8 mouse cellular contexts compared by ENCODE assay signal in genomic region chr14:75863549-75864409, GRCm38 (mm10). TPM values are rescaled to one million over a fixed set of nuclear protein-coding genes. Genes with fewer than 3 reads are reported as not detected.
DNase-seq lines count a peak whose midpoint lies in the region; TF ChIP-seq lines count a peak whose summit lies in the region.

No protein-coding gene starts in this region.

- DNase-seq in adrenal gland, adult 18-20 months (ENCODE audit: low spot score in 2 of 2): peak; percentile 47 to 51
- peak; percentile 55 for DNase-seq in forebrain, embryonic 10.5 days (ENCODE audit: extremely low spot score, low spot score)
- DNase-seq in heart, postnatal 10 days: peak; percentile 84
- DNase-seq in kidney, postnatal 4 days: peak; percentile 82 to 91
- DNase-seq in mesoderm, embryonic 11.5 days (ENCODE audit: low read depth, low spot score): peak; percentile 91
- peak; percentile 78 for DNase-seq in testis, postnatal 14 days (ENCODE audit: low spot score)
- no peak for DNase-seq in thymus, adult 2 months
- DNase-seq in frontal cortex, postnatal 14 days (ENCODE audit: low spot score in 2 of 2): no peak

- no peak for TF ChIP-seq CTCF in thymus, adult 2 months (IDR thresholded peaks at IDR 0.05; ENCODE audit: borderline replicate concordance, control insufficient read depth, extremely low read depth, insufficient read depth, low read length, poor library complexity)

- H3K36me3 ChIP-seq in forebrain, embryonic 10.5 days (replicated peaks): no peaks in the 10 kb centered on the region
- no peaks in the 10 kb centered on the region for H3K36me3 ChIP-seq in thymus, adult 2 months (ENCODE audit: control insufficient read depth, insufficient read depth, low read length)

- 15% methylated on average over 7 of the region's 7 CpGs for WGBS in forebrain, embryonic 10.5 days
- 29% methylated on average over 7 of the region's 7 CpGs for WGBS in thymus, adult 2 months

- 0 out of 2 replicates have a peak, but pooled peaks cover 4% of the 10 kb centered on the region for H3K9me3 ChIP-seq in forebrain, embryonic 10.5 days

- H3K4me3 ChIP-seq in forebrain, embryonic 10.5 days: no peak overlapping the region
- no peak overlapping the region for H3K4me3 ChIP-seq in thymus, adult 2 months (ENCODE audit: control insufficient read depth, insufficient read depth, low read length)

- no peaks in the 10 kb centered on the region; the same call in 1 of the 2 replicates for H3K27me3 ChIP-seq in forebrain, embryonic 10.5 days (ENCODE audit: poor library complexity, severe bottlenecking)
- H3K27me3 ChIP-seq in thymus, adult 2 months (ENCODE audit: control insufficient read depth, insufficient read depth, low read length): no peaks in the 10 kb centered on the region

- peak overlapping the region; percentile 74 for H3K27ac ChIP-seq in forebrain, embryonic 10.5 days
- no peak overlapping the region for H3K27ac ChIP-seq in thymus, adult 2 months (ENCODE audit: control insufficient read depth, insufficient read depth, low read length)

- intact Hi-C loops in heart, postnatal 10 days (cut with DNase I): no loop called here

- no peak for TF ChIP-seq POLR2A in thymus, adult 2 months (IDR thresholded peaks at IDR 0.05; ENCODE audit: control insufficient read depth, extremely low read depth, insufficient read depth, low read length, poor library complexity)

- H3K4me1 ChIP-seq in forebrain, embryonic 10.5 days: peaks cover 18% of the 10 kb centered on the region
- H3K4me1 ChIP-seq in thymus, adult 2 months (replicated peaks; ENCODE audit: control insufficient read depth, insufficient read depth, low read length): peaks cover 2% of the 10 kb centered on the region; the same call in 1 of the 2 replicates

RNA-seq across cellular contexts. Expression of gene Tpt1, which starts 18.9 kb away (rescaled TPM):
- total RNA-seq in adrenal gland, adult 18-20 months (2021): 1,000 to 10,000 TPM; 2,758 to 2,912 TPM
- 885 and 915 TPM in 2 replicates for polyA plus RNA-seq in forebrain, embryonic 10.5 days (2016; fragmentation: Nextera tagmentation; extraction: Ambion mirVana)
- 1,000 to 10,000 TPM; 3,104 to 3,215 TPM for total RNA-seq in heart, postnatal 10 days (2021)
- 2,302 and 2,614 TPM in 2 replicates for polyA plus RNA-seq in thymus, adult 2 months (2012; rRNA removed)

Comparison
In these comparisons a context has a peak if more than half of its experiments do, and no peak if none do; other contexts are left out.
1. DNase-seq: peak in adrenal gland, adult 18-20 months (2 of 2), forebrain, embryonic 10.5 days (single experiment), heart, postnatal 10 days (2 of 2), kidney, postnatal 4 days (2 of 2), mesoderm, embryonic 11.5 days (single experiment) and testis, postnatal 14 days (single experiment); none in thymus, adult 2 months (single experiment) and frontal cortex, postnatal 14 days (0 of 2).